Mouse (Mus musculus) heart, postnatal 10 days (tissue): ENCODE results near the gene Lmf1. TPM values are rescaled to one million over a fixed set of nuclear protein-coding genes. Genes with fewer than 3 reads are reported as not detected.

Experiments used
- DNase-seq, 2 experiments: peaks; one replicate each; pipeline ENCODE4 v3.0.0; 2021
- intact Hi-C: fragments of 180-260 bp; cut with DNase I; formaldehyde crosslinking; loops from one replicate; pipeline ENCODE4 v1.15.1; 2025
- total RNA-seq, 2 experiments: library from RNA; stranded (reverse); gene quantifications; 2 replicates each; pipeline ENCODE4 v1.2.3; 2021

The Lmf1 gene
- total RNA-seq, 2 experiments from 2014 or later, result 25.4 to 27.0 TPM

GRCm38 (mm10) chr17:25593411-25594261 is 14.8 kb downstream of the Lmf1 start:
- no peak for DNase-seq
- intact Hi-C loops, result loop anchor here (10.0 kb wide), 1 partner anchor 211 kb away; the partner anchor contains the start of gene Fbxl16

- peak; percentile 24 to 33 for DNase-seq
- intact Hi-C loops, result loop anchor here (10.0 kb wide), 1 partner anchor 209 kb away; the partner anchor contains the start of gene Fbxl16
These were observed 16.6 kb downstream of the Lmf1 start for GRCm38 (mm10) chr17:25595495-25595894.

- DNase-seq, result no peak
- intact Hi-C loops, result loop anchor here (10.0 kb wide), 1 partner anchor 207 kb away; the partner anchor contains the start of gene Fbxl16
These were observed 18.7 kb downstream of the Lmf1 start for GRCm38 (mm10) chr17:25597537-25597936.

- no peak for DNase-seq
- intact Hi-C loops, result no loop called here
These were observed 23.5 kb downstream of the Lmf1 start for GRCm38 (mm10) chr17:25602366-25602765.

- intact Hi-C loops, result no loop called here
- DNase-seq, result no peak
These were observed 25.3 kb downstream of the Lmf1 start for GRCm38 (mm10) chr17:25604234-25604633.

GRCm38 (mm10) chr17:25608137-25608785 is 29.4 kb downstream of the Lmf1 start:
- intact Hi-C loops, result no loop called here
- DNase-seq, result no peak

GRCm38 (mm10) chr17:25608821-25609505 is 30.1 kb downstream of the Lmf1 start:
- intact Hi-C loops, result no loop called here
- DNase-seq, result no peak

- DNase-seq, result no peak
- intact Hi-C loops, result no loop called here
These were observed 30.6 kb downstream of the Lmf1 start for GRCm38 (mm10) chr17:25609506-25609828.

- intact Hi-C loops, result no loop called here
- peak; percentile 58 to 67 for DNase-seq
These were observed 31.3 kb downstream of the Lmf1 start for GRCm38 (mm10) chr17:25610151-25610550.

GRCm38 (mm10) chr17:25612537-25612936 is 33.7 kb downstream of the Lmf1 start:
- intact Hi-C loops, result no loop called here
- DNase-seq, result no peak

GRCm38 (mm10) chr17:25613323-25613722 is 34.4 kb downstream of the Lmf1 start:
- no peak for DNase-seq
- intact Hi-C loops, result no loop called here

GRCm38 (mm10) chr17:25614723-25615510 is 36.0 kb downstream of the Lmf1 start:
- intact Hi-C loops, result no loop called here
- DNase-seq, result no peak

- intact Hi-C loops, result no loop called here
- DNase-seq, result peak; percentile 62 to 63
These were observed 39.7 kb downstream of the Lmf1 start for GRCm38 (mm10) chr17:25618508-25619056.

- DNase-seq, result no peak
- intact Hi-C loops, result no loop called here
These were observed 44.6 kb downstream of the Lmf1 start for GRCm38 (mm10) chr17:25623441-25623840.

GRCm38 (mm10) chr17:25623935-25624334 is 45.0 kb downstream of the Lmf1 start:
- no peak for DNase-seq
- intact Hi-C loops, result no loop called here

- DNase-seq, result no peak
- intact Hi-C loops, result no loop called here
These were observed 45.7 kb downstream of the Lmf1 start for GRCm38 (mm10) chr17:25624446-25625119.

GRCm38 (mm10) chr17:25625282-25625681 is 46.4 kb downstream of the Lmf1 start:
- no peak for DNase-seq
- intact Hi-C loops, result no loop called here

GRCm38 (mm10) chr17:25626196-25627043 is 47.5 kb downstream of the Lmf1 start:
- intact Hi-C loops, result no loop called here
- DNase-seq, result no peak

- intact Hi-C loops, result no loop called here
- no peak for DNase-seq
These were observed 51.4 kb downstream of the Lmf1 start for GRCm38 (mm10) chr17:25630313-25630712.
